Mouse (Mus musculus): ENCODE measurements around the gene Gm37240. TPM values are rescaled to one million over a fixed set of nuclear protein-coding genes. Genes with fewer than 3 reads are reported as not detected.
"Not testable (repeated sequence)": the region's sequence is repeated elsewhere in the genome, so short reads cannot be mapped to it uniquely, and the experiment has no call there.

Gm37240 gene
- polyA plus RNA-seq, 1 experiment, result not detected

- no peak overlapping the region for H3K27ac ChIP-seq (ENCODE audit: insufficient read depth, low read depth, low read length)
Observed at GRCm38 (mm10) chr3:85922331-85922730, 35.0 kb upstream of the Gm37240 start.

GRCm38 (mm10) chr3:85920671-85921070, 33.4 kb upstream of the Gm37240 start:
- not testable (repeated sequence) for H3K4me1 ChIP-seq (ENCODE audit: control insufficient read depth, insufficient read depth, low read length); H3K4me3 ChIP-seq (ENCODE audit: insufficient read depth, low read length); H3K27ac ChIP-seq (ENCODE audit: insufficient read depth, low read depth, low read length)

More at GRCm38 (mm10) chr3:85922331-85922730, 35.0 kb upstream of the Gm37240 start:
- TF ChIP-seq CTCF (IDR thresholded peaks at IDR 0.05; ENCODE audit: low read depth, low read length) (no peak), POLR2A (IDR thresholded peaks at IDR 0.05; ENCODE audit: borderline replicate concordance, low read depth, low read length) (no peak)
- H3K4me3 ChIP-seq (ENCODE audit: insufficient read depth, low read length), result no peak overlapping the region
- H3K4me1 ChIP-seq (ENCODE audit: control insufficient read depth, insufficient read depth, low read length), result no peaks in the 10 kb centered on the region

GRCm38 (mm10) chr3:85917600-85917999, 30.3 kb upstream of the Gm37240 start:
- H3K4me1 ChIP-seq (ENCODE audit: control insufficient read depth, insufficient read depth, low read length), result no peaks in the 10 kb centered on the region
- H3K27ac ChIP-seq (ENCODE audit: insufficient read depth, low read depth, low read length), result no peak overlapping the region
- TF ChIP-seq POLR2A (IDR thresholded peaks at IDR 0.05; ENCODE audit: borderline replicate concordance, low read depth, low read length), result no peak
- TF ChIP-seq CTCF (IDR thresholded peaks at IDR 0.05; ENCODE audit: low read depth, low read length), result no peak
- H3K4me3 ChIP-seq (ENCODE audit: insufficient read depth, low read length), result no peak overlapping the region

GRCm38 (mm10) chr3:85914806-85915205, 27.5 kb upstream of the Gm37240 start:
- H3K4me1 ChIP-seq (ENCODE audit: control insufficient read depth, insufficient read depth, low read length), result no peaks in the 10 kb centered on the region
- TF ChIP-seq CTCF (IDR thresholded peaks at IDR 0.05; ENCODE audit: low read depth, low read length) (no peak), POLR2A (IDR thresholded peaks at IDR 0.05; ENCODE audit: borderline replicate concordance, low read depth, low read length) (no peak)
- no peak overlapping the region for H3K4me3 ChIP-seq (ENCODE audit: insufficient read depth, low read length)
- no peak overlapping the region for H3K27ac ChIP-seq (ENCODE audit: insufficient read depth, low read depth, low read length)

GRCm38 (mm10) chr3:85907136-85907535, 19.8 kb upstream of the Gm37240 start:
- Histone ChIP-seq H3K4me3 (ENCODE audit: insufficient read depth, low read length) (no peak overlapping the region), H3K27ac (ENCODE audit: insufficient read depth, low read depth, low read length) (no peak overlapping the region), H3K4me1 (ENCODE audit: control insufficient read depth, insufficient read depth, low read length) (no peaks in the 10 kb centered on the region)
- TF ChIP-seq CTCF (IDR thresholded peaks at IDR 0.05; ENCODE audit: low read depth, low read length), result no peak
- TF ChIP-seq POLR2A (IDR thresholded peaks at IDR 0.05; ENCODE audit: borderline replicate concordance, low read depth, low read length), result no peak

GRCm38 (mm10) chr3:85904371-85904770, 17.1 kb upstream of the Gm37240 start:
- Histone ChIP-seq H3K4me1 (ENCODE audit: control insufficient read depth, insufficient read depth, low read length) (no peaks in the 10 kb centered on the region), H3K27ac (ENCODE audit: insufficient read depth, low read depth, low read length) (no peak overlapping the region), H3K4me3 (ENCODE audit: insufficient read depth, low read length) (no peak overlapping the region)
- TF ChIP-seq CTCF (IDR thresholded peaks at IDR 0.05; ENCODE audit: low read depth, low read length) (no peak), POLR2A (IDR thresholded peaks at IDR 0.05; ENCODE audit: borderline replicate concordance, low read depth, low read length) (no peak)

- Histone ChIP-seq H3K4me1 (ENCODE audit: control insufficient read depth, insufficient read depth, low read length) (no peaks in the 10 kb centered on the region), H3K4me3 (ENCODE audit: insufficient read depth, low read length) (no peak overlapping the region), H3K27ac (ENCODE audit: insufficient read depth, low read depth, low read length) (no peak overlapping the region)
- TF ChIP-seq POLR2A (IDR thresholded peaks at IDR 0.05; ENCODE audit: borderline replicate concordance, low read depth, low read length), result no peak
- no peak for TF ChIP-seq CTCF (IDR thresholded peaks at IDR 0.05; ENCODE audit: low read depth, low read length)
Observed at GRCm38 (mm10) chr3:85895020-85895419, 7.7 kb upstream of the Gm37240 start.

- H3K4me3 ChIP-seq (ENCODE audit: insufficient read depth, low read length), result no peak overlapping the region
- TF ChIP-seq CTCF (IDR thresholded peaks at IDR 0.05; ENCODE audit: low read depth, low read length) (no peak), POLR2A (IDR thresholded peaks at IDR 0.05; ENCODE audit: borderline replicate concordance, low read depth, low read length) (no peak)
- H3K4me1 ChIP-seq (ENCODE audit: control insufficient read depth, insufficient read depth, low read length), result no peaks in the 10 kb centered on the region; the same call in 1 of the 2 replicates
- H3K27ac ChIP-seq (ENCODE audit: insufficient read depth, low read depth, low read length), result no peak overlapping the region
Observed at GRCm38 (mm10) chr3:85891571-85891970, 4.3 kb upstream of the Gm37240 start.

GRCm38 (mm10) chr3:85888221-85888671, 928 bp upstream of the Gm37240 start:
- no peaks in the 10 kb centered on the region; the same call in 1 of the 2 replicates for H3K4me1 ChIP-seq (ENCODE audit: control insufficient read depth, insufficient read depth, low read length)
- no peak overlapping the region for H3K27ac ChIP-seq (ENCODE audit: insufficient read depth, low read depth, low read length)
- peak overlapping the region; percentile 56 for H3K4me3 ChIP-seq (ENCODE audit: insufficient read depth, low read length)
- no peak for TF ChIP-seq CTCF (IDR thresholded peaks at IDR 0.05; ENCODE audit: low read depth, low read length)
- TF ChIP-seq POLR2A (IDR thresholded peaks at IDR 0.05; ENCODE audit: borderline replicate concordance, low read depth, low read length), result no peak

- Histone ChIP-seq H3K27ac (ENCODE audit: insufficient read depth, low read depth, low read length) (no peak overlapping the region), H3K4me3 (ENCODE audit: insufficient read depth, low read length) (peak overlapping the region; percentile 56), H3K4me1 (ENCODE audit: control insufficient read depth, insufficient read depth, low read length) (no peaks in the 10 kb centered on the region; the same call in 1 of the 2 replicates)
- no peak for TF ChIP-seq POLR2A (IDR thresholded peaks at IDR 0.05; ENCODE audit: borderline replicate concordance, low read depth, low read length)
- no peak for TF ChIP-seq CTCF (IDR thresholded peaks at IDR 0.05; ENCODE audit: low read depth, low read length)
Observed at GRCm38 (mm10) chr3:85886636-85887238, 581 bp downstream of the Gm37240 start.

Measured in bone marrow macrophage, adult 2 months (primary cell).